Mouse (Mus musculus): ENCODE results near the gene Gm5916.

Gene Gm5916

GRCm38 (mm10) chr9:36128679-36129078 is at the start of gene Gm5916:
TSS of gene Gm5916 (minus strand) at chr9:36128779.
- no peak for DNase-seq

Data from kidney, adult 11 months (tissue).